Mouse (Mus musculus): ENCODE measurements around the gene Cfap73.

DNA sequence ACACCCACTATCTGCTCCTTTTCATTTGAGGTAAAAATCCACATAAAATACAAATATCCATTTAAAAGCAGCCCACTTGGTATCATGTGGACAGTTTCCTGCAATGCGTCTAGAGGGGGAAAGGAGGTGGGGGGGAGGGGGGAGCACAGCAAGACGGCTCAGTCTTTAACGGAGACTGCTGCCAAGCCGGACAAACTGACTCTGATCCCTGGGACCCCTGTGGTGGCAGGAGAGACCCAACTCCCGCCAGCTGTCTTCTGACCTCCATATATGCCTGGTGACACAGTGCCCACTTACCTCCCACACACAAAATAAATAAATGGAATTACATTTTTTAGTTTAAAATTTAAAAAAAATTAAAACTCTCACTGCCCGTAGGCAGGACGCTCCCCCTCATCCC is 30.5 kb downstream of the Cfap73 start:
- TF ChIP-seq TBP (conservative IDR thresholded peaks at IDR 0.05; ENCODE audit: low read depth, low read length), result no peak
- TF ChIP-seq USF2 (conservative IDR thresholded peaks at IDR 0.05; ENCODE audit: low read depth, low read length), result no peak
- TF ChIP-seq KAT2A (IDR thresholded peaks at IDR 0.05; ENCODE audit: insufficient replicate concordance, low read length), result no peak
- TF ChIP-seq POLR2A (IDR thresholded peaks at IDR 0.05; ENCODE audit: low read depth, low read length), result no peak
- no peak for TF ChIP-seq POLR2AphosphoS2 (IDR thresholded peaks at IDR 0.05; ENCODE audit: low read depth, low read length)
- no peak for TF ChIP-seq CTCF (conservative IDR thresholded peaks at IDR 0.05 in 1 of 2, IDR thresholded peaks at IDR 0.05 in 1 of 2; ENCODE audit: low read depth in 2 of 2, low read length in 2 of 2)
- TF ChIP-seq MAZ (IDR thresholded peaks at IDR 0.05; ENCODE audit: low read depth, low read length), result no peak
- TF ChIP-seq ZNF384 (IDR thresholded peaks at IDR 0.05; ENCODE audit: low read depth, low read length), result no peak
- TF ChIP-seq CHD2 (IDR thresholded peaks at IDR 0.05; ENCODE audit: low read length), result no peak

Data from CH12.LX (cell line).